Mouse (Mus musculus) cortical plate, adult 2 months (tissue): Measurements from ENCODE around the gene Gpr176.
A peak's percentile ranks its signal among the peaks of the same experiment; 100 is the strongest.

Source experiments
- CTCF ChIP-seq: fragments of 200-500 bp; IDR thresholded peaks from 2 replicates; pipeline ENCODE4 v1.5.1; 2011; ENCODE audit warnings: mild to moderate bottlenecking, control low read depth, low read length; ENCODE audit not compliant: insufficient read depth; ENCODE audit errors: extremely low read depth
- POLR2A ChIP-seq: fragments of 200-500 bp; IDR thresholded peaks from 2 replicates; pipeline ENCODE4 v1.6.1; 2011; ENCODE audit warnings: mild to moderate bottlenecking, low read length, control low read depth; ENCODE audit not compliant: insufficient read depth; ENCODE audit errors: extremely low read depth

DNA sequence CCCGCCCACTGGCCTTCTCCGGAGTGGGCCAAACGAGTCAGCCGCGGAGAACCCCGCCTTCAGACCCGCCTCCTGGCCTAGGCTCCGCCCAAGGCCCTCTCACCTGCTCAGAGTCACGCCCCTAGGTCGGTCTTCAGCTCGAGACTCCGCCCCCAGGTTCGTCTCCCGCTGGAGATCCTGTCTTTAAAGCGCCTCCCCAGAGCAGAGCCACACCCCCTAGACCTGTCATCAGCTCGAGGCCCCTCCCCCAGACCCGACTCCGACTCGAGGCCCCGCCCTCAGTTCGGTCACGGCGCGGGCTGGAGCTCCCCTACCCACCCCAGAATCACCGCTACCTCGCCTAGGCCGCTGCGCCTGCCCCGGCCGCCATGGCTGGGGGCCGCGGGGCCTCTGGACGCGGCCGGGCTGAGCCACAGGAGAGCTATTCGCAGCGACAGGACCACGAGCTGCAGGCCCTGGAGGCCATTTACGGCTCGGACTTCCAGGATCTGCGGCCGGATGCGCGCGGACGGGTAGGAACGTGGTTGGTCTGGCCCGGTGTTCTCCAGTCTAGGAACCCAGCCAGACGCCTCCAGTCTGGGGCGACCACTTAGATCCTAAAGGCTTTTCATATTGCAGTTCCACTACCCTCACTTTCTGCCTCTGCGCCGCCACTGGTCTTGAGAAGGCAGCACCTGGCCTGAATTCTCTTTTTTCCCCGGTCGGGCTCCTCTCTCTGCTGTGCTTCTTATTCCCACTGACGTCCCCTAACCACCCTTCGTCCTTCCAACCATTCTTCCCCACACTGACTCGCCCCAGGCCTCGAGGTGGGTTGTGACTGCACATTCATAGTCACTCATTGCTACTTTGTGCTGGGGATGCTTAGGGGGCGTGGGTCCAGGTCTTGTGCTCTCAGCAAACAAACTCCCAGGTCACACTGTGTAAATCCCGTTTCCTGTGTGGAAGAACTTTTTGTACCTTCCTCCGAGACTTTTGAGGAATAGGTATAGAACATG lies 15.4 kb upstream of the Gpr176 start, which contains the start of gene Eif2ak4:
- TF ChIP-seq CTCF = no peak
- TF ChIP-seq POLR2A = peak; percentile 39; the same call in 1 of the 2 replicates
